Mouse (Mus musculus): Measurements from ENCODE around the gene Btbd9. TPM values are rescaled to one million over a fixed set of nuclear protein-coding genes. Genes with fewer than 3 reads are reported as not detected.

The Btbd9 gene
- polyA plus RNA-seq, 1 experiment, result 15.3 TPM

DNA sequence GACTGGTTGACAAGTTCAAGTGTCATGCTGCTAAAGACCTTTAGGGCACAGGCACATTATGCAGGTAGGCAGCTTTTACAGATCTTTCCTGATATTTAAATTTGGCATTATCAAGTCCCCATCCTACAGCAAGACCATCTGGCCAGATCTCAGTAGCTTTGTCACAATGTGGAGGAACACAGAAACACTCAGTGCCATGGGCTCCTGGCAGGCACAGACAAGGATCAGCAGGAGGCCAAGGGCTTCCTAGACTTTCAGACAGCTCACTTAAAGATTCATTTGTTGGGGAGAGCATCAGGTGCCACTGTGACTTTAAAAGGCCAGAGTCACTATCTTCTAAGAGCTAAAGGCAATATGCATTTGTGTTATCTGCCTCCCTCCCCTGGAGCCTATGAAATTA is 293.3 kb downstream of the Btbd9 start:
- H3K36me3 ChIP-seq (ENCODE audit: control insufficient read depth, insufficient read depth), result no peaks in the 10 kb centered on the region
- H3K79me2 ChIP-seq (ENCODE audit: control insufficient read depth, insufficient read depth), result no peaks in the 10 kb centered on the region
- no peak overlapping the region for H3K4me3 ChIP-seq (ENCODE audit: insufficient read depth, poor library complexity, severe bottlenecking)
- TF ChIP-seq CTCF (IDR thresholded peaks at IDR 0.05; ENCODE audit: control insufficient read depth, insufficient read depth, insufficient read length), result no peak
- TF ChIP-seq MYOD1 (IDR thresholded peaks at IDR 0.05; ENCODE audit: control insufficient read depth, insufficient read length, low read depth), result no peak
- TF ChIP-seq USF1 (IDR thresholded peaks at IDR 0.05; ENCODE audit: low read depth), result no peak
- TF ChIP-seq MAX (IDR thresholded peaks at IDR 0.05), result no peak
- no peak for TF ChIP-seq CEBPB (IDR thresholded peaks at IDR 0.05; ENCODE audit: low read depth)
- no peak for TF ChIP-seq MYOG (IDR thresholded peaks at IDR 0.05; ENCODE audit: control insufficient read depth, extremely low read depth, insufficient read length)
- TF ChIP-seq FOSL1 (IDR thresholded peaks at IDR 0.05; ENCODE audit: insufficient read depth, low read length, poor library complexity, severe bottlenecking), result no peak
- H3K79me3 ChIP-seq (ENCODE audit: low read depth), result no peaks in the 10 kb centered on the region
- H3K27me3 ChIP-seq (ENCODE audit: control insufficient read depth, insufficient read depth, insufficient read length), result no peaks in the 10 kb centered on the region
- no peak overlapping the region for H3ac ChIP-seq (ENCODE audit: control insufficient read depth, insufficient read length, low read depth)

- no peak for TF ChIP-seq CEBPB (IDR thresholded peaks at IDR 0.05; ENCODE audit: low read depth)
- TF ChIP-seq USF1 (IDR thresholded peaks at IDR 0.05; ENCODE audit: low read depth), result no peak
- no peak for TF ChIP-seq MYOD1 (IDR thresholded peaks at IDR 0.05; ENCODE audit: control insufficient read depth, insufficient read length, low read depth)
- no peak for TF ChIP-seq FOSL1 (IDR thresholded peaks at IDR 0.05; ENCODE audit: insufficient read depth, low read length, poor library complexity, severe bottlenecking)
- no peak for TF ChIP-seq CTCF (IDR thresholded peaks at IDR 0.05; ENCODE audit: control insufficient read depth, insufficient read depth, insufficient read length)
- no peak for TF ChIP-seq MAX (IDR thresholded peaks at IDR 0.05)
- TF ChIP-seq MYOG (IDR thresholded peaks at IDR 0.05; ENCODE audit: control insufficient read depth, extremely low read depth, insufficient read length), result no peak
- Histone ChIP-seq H3K79me2 (ENCODE audit: control insufficient read depth, insufficient read depth) (no peaks in the 10 kb centered on the region), H3K36me3 (ENCODE audit: control insufficient read depth, insufficient read depth) (no peaks in the 10 kb centered on the region), H3K27me3 (ENCODE audit: control insufficient read depth, insufficient read depth, insufficient read length) (no peaks in the 10 kb centered on the region), H3ac (ENCODE audit: control insufficient read depth, insufficient read length, low read depth) (no peak overlapping the region), H3K79me3 (ENCODE audit: low read depth) (no peaks in the 10 kb centered on the region), H3K4me3 (ENCODE audit: insufficient read depth, poor library complexity, severe bottlenecking) (no peak overlapping the region)
These were observed 295.8 kb downstream of the Btbd9 start for GRCm38 (mm10) chr17:30280323-30281118.

DNA sequence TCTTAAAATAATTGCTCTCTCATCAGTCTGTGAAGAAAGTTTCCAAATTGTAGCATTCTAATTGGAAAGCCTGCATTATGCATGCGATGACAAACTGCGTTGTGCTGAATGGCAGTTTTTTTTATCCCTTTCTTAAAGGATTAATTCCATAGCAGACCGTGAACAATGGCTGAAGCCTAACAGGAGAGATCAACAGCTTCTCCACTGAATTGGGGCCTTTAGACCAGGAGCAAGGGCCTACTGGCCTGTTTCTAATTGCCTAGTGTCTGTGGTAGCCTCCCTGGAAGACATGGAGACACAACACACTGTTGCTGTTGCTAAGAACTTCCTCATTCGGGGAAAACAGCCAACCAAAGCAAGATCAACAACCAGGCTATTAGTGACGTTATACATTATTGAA is 296.6 kb downstream of the Btbd9 start:
- H3ac ChIP-seq (ENCODE audit: control insufficient read depth, insufficient read length, low read depth), result no peak overlapping the region
- H3K79me2 ChIP-seq (ENCODE audit: control insufficient read depth, insufficient read depth), result no peaks in the 10 kb centered on the region
- H3K79me3 ChIP-seq (ENCODE audit: low read depth), result no peaks in the 10 kb centered on the region
- TF ChIP-seq CEBPB (IDR thresholded peaks at IDR 0.05; ENCODE audit: low read depth), result no peak
- TF ChIP-seq MYOG (IDR thresholded peaks at IDR 0.05; ENCODE audit: control insufficient read depth, extremely low read depth, insufficient read length), result no peak
- no peak for TF ChIP-seq MYOD1 (IDR thresholded peaks at IDR 0.05; ENCODE audit: control insufficient read depth, insufficient read length, low read depth)
- no peak for TF ChIP-seq MAX (IDR thresholded peaks at IDR 0.05)
- TF ChIP-seq CTCF (IDR thresholded peaks at IDR 0.05; ENCODE audit: control insufficient read depth, insufficient read depth, insufficient read length), result no peak
- no peak for TF ChIP-seq FOSL1 (IDR thresholded peaks at IDR 0.05; ENCODE audit: insufficient read depth, low read length, poor library complexity, severe bottlenecking)
- TF ChIP-seq USF1 (IDR thresholded peaks at IDR 0.05; ENCODE audit: low read depth), result no peak
- H3K4me3 ChIP-seq (ENCODE audit: insufficient read depth, poor library complexity, severe bottlenecking), result no peak overlapping the region
- no peaks in the 10 kb centered on the region for H3K27me3 ChIP-seq (ENCODE audit: control insufficient read depth, insufficient read depth, insufficient read length)
- no peaks in the 10 kb centered on the region for H3K36me3 ChIP-seq (ENCODE audit: control insufficient read depth, insufficient read depth)

DNA sequence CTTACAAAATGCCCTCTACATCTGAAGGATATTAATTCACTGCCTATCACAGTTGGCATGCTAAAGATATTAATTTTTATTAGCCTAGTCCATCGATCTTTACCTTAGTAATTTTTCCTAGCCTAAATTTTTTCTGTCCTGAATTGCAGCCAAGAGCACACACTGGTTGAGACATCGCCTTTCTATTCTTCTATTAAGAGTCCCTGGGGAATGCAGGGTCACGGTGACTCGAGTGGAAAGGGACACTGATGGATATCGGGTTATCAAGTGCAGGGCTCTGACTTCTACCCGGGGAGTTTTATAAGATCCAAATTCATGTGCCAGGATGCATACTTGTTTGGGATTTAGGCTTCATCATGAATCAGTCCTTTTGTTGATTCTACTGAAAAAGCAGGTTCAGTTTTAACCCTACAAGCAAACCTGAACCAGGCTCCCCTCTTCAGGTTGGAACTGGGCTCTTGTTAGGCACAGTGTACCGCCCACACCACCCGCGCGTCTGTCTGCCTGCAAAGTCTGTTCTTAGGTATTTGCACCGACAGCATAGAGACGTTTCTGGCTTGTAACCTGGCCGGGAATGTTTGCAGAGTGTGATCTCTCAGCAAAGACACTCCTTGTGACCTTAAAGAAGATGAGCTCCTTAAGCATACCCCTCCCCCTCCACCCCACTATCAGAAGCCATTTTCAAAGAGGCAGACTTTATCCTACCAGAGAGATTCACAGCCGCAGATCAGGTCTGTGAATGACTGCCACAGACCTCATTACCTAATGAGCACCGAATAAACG is 297.5 kb downstream of the Btbd9 start:
- Histone ChIP-seq H3K36me3 (ENCODE audit: control insufficient read depth, insufficient read depth) (no peaks in the 10 kb centered on the region), H3K79me2 (ENCODE audit: control insufficient read depth, insufficient read depth) (no peaks in the 10 kb centered on the region), H3K79me3 (ENCODE audit: low read depth) (no peaks in the 10 kb centered on the region), H3K4me3 (ENCODE audit: insufficient read depth, poor library complexity, severe bottlenecking) (no peak overlapping the region), H3ac (ENCODE audit: control insufficient read depth, insufficient read length, low read depth) (no peak overlapping the region), H3K27me3 (ENCODE audit: control insufficient read depth, insufficient read depth, insufficient read length) (no peaks in the 10 kb centered on the region)
- TF ChIP-seq USF1 (IDR thresholded peaks at IDR 0.05; ENCODE audit: low read depth), result no peak
- no peak for TF ChIP-seq CTCF (IDR thresholded peaks at IDR 0.05; ENCODE audit: control insufficient read depth, insufficient read depth, insufficient read length)
- no peak for TF ChIP-seq MYOD1 (IDR thresholded peaks at IDR 0.05; ENCODE audit: control insufficient read depth, insufficient read length, low read depth)
- TF ChIP-seq CEBPB (IDR thresholded peaks at IDR 0.05; ENCODE audit: low read depth), result no peak
- no peak for TF ChIP-seq MAX (IDR thresholded peaks at IDR 0.05)
- TF ChIP-seq FOSL1 (IDR thresholded peaks at IDR 0.05; ENCODE audit: insufficient read depth, low read length, poor library complexity, severe bottlenecking), result no peak
- TF ChIP-seq MYOG (IDR thresholded peaks at IDR 0.05; ENCODE audit: control insufficient read depth, extremely low read depth, insufficient read length), result no peak

- Histone ChIP-seq H3ac (ENCODE audit: control insufficient read depth, insufficient read length, low read depth) (no peak overlapping the region), H3K4me3 (ENCODE audit: insufficient read depth, poor library complexity, severe bottlenecking) (no peak overlapping the region), H3K79me3 (ENCODE audit: low read depth) (no peaks in the 10 kb centered on the region), H3K79me2 (ENCODE audit: control insufficient read depth, insufficient read depth) (no peaks in the 10 kb centered on the region), H3K27me3 (ENCODE audit: control insufficient read depth, insufficient read depth, insufficient read length) (no peaks in the 10 kb centered on the region), H3K36me3 (ENCODE audit: control insufficient read depth, insufficient read depth) (no peaks in the 10 kb centered on the region)
- TF ChIP-seq CEBPB (IDR thresholded peaks at IDR 0.05; ENCODE audit: low read depth) (no peak), FOSL1 (IDR thresholded peaks at IDR 0.05; ENCODE audit: insufficient read depth, low read length, poor library complexity, severe bottlenecking) (no peak), MYOD1 (IDR thresholded peaks at IDR 0.05; ENCODE audit: control insufficient read depth, insufficient read length, low read depth) (no peak), MAX (IDR thresholded peaks at IDR 0.05) (no peak), MYOG (IDR thresholded peaks at IDR 0.05; ENCODE audit: control insufficient read depth, extremely low read depth, insufficient read length) (no peak), USF1 (IDR thresholded peaks at IDR 0.05; ENCODE audit: low read depth) (no peak), CTCF (IDR thresholded peaks at IDR 0.05; ENCODE audit: control insufficient read depth, insufficient read depth, insufficient read length) (no peak)
These were observed 299.8 kb downstream of the Btbd9 start for GRCm38 (mm10) chr17:30276477-30276876.

Measured in C2C12 (cell line).